Mouse (Mus musculus): ENCODE measurements at regions not wholly inside any gene's neighbourhood (a gene's known extent, or its start where the extent isn't known, plus 50 kb on each side); places are given as distances from the start of the nearest gene placed in this dataset.

DNA sequence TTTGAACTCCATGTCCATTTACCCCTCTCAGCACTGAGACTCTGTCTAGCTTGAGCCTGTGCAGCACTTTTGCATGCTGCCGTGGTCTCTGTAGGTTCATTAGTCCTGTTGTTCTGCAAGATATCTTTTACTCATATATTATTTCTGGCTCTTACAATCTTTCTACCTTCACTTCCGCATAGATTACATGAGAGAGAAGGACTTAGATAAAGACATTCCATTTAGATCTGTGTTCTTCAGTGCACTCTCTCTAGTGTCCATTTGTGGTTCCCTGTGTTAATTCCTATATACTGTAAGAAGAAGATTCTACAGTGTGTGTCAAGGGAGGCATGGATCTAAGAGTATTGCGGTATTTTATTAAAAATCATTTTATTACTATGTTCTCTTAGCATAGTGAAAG is 295.6 kb upstream of the Nrxn1 start:
- ATAC-seq (replicated peaks; ENCODE audit: low FRiP score) (no peak), DNase-seq (ENCODE audit: low spot score) (no peak)
- 88% methylated on average over 3 of the region's 3 CpGs for WGBS
- Histone ChIP-seq H3K4me3 (ENCODE audit: low read depth, low read length) (no peak overlapping the region), H3K4me1 (replicated peaks; ENCODE audit: control insufficient read depth, insufficient read depth, low read length) (no peaks in the 10 kb centered on the region), H3K36me3 (ENCODE audit: control insufficient read depth, insufficient read depth, low read length) (no peaks in the 10 kb centered on the region), H3K27ac (ENCODE audit: low read depth, low read length) (no peak overlapping the region), H3K9ac (ENCODE audit: low read length) (no peak overlapping the region), H3K9me3 (ENCODE audit: control insufficient read depth, low read length) (no peaks in the 10 kb centered on the region), H3K4me2 (ENCODE audit: low read depth, low read length, severe bottlenecking) (no peak overlapping the region), H3K27me3 (ENCODE audit: control insufficient read depth, insufficient read depth, low read length) (no peaks in the 10 kb centered on the region)

DNA sequence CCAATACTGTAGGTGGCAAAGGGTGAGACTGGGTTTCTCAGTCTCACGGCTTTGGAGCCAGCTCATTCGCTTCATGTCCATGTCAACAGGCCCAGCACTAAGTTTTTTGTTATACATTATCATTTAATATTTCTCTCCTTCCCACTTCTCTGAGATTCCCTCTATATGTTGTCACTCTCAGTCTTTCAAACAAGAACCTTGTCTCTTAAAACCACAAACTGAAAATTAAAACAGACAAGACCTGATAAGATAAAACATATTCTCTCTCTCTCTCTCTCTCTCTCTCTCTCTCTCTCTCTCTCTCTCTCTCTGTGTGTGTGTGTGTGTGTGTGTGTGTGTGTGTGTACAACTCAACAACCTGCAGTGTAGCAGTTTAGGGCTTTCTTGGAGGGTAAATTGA is 295.2 kb upstream of the Nrxn1 start:
- H3K4me2 ChIP-seq (ENCODE audit: low read depth, low read length, severe bottlenecking), result no peak overlapping the region
- DNase-seq (ENCODE audit: low spot score), result no peak
- no peaks in the 10 kb centered on the region for H3K4me1 ChIP-seq (replicated peaks; ENCODE audit: control insufficient read depth, insufficient read depth, low read length)
- 93% methylated on average over 2 of the region's 2 CpGs for WGBS
- no peaks in the 10 kb centered on the region for H3K36me3 ChIP-seq (ENCODE audit: control insufficient read depth, insufficient read depth, low read length)
- no peak overlapping the region for H3K27ac ChIP-seq (ENCODE audit: low read depth, low read length)
- no peaks in the 10 kb centered on the region for H3K9me3 ChIP-seq (ENCODE audit: control insufficient read depth, low read length)
- no peak for ATAC-seq (replicated peaks; ENCODE audit: low FRiP score)
- H3K4me3 ChIP-seq (ENCODE audit: low read depth, low read length), result no peak overlapping the region
- no peaks in the 10 kb centered on the region for H3K27me3 ChIP-seq (ENCODE audit: control insufficient read depth, insufficient read depth, low read length)
- no peak overlapping the region for H3K9ac ChIP-seq (ENCODE audit: low read length)

DNA sequence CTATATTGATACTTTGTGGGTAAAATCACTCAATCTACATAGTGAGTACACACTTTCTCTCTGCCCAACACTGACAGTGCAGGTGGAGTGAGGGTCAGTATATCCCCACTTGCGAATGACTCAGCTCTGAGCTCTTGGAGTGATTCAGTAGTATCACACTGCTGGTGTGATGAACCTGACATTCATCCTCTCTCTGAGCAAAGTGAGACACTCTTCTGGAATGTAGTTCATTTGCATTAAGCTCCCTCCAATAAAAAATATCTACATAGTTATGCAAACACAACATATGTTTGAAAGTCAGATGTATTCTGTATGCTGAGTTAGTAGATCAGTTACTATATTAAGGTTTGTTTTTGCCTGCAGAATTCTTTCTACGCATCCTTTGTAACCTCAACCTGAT is 293.1 kb upstream of the Nrxn1 start:
- ATAC-seq (replicated peaks; ENCODE audit: low FRiP score) (no peak), DNase-seq (ENCODE audit: low spot score) (no peak)
- H3K36me3 ChIP-seq (ENCODE audit: control insufficient read depth, insufficient read depth, low read length), result no peaks in the 10 kb centered on the region

DNA sequence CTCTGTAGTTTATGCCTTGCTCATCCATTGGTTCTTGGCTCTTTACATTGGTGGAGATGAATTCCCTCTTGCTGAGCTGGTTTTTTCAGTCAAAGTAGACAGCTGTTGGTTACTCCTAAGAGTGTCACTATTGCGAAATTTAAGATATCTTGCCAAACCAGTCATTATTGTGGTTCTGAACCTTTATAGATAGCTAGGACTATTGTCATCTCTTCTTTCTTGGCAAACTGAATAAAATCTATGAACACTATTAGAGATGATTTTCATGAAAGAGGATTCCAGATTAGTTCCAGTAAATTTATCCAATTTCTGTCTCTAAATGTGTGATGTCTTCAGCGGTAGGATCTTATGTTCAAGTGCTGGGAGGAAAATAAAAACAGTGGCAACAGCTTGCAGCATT is 275.3 kb upstream of the Nrxn1 start:
- Histone ChIP-seq H3K9ac (ENCODE audit: low read length) (no peak overlapping the region), H3K4me1 (replicated peaks; ENCODE audit: control insufficient read depth, insufficient read depth, low read length) (no peaks in the 10 kb centered on the region), H3K9me3 (ENCODE audit: control insufficient read depth, low read length) (no peaks in the 10 kb centered on the region), H3K27ac (ENCODE audit: low read depth, low read length) (no peak overlapping the region), H3K36me3 (ENCODE audit: control insufficient read depth, insufficient read depth, low read length) (no peaks in the 10 kb centered on the region), H3K4me2 (ENCODE audit: low read depth, low read length, severe bottlenecking) (no peak overlapping the region), H3K27me3 (ENCODE audit: control insufficient read depth, insufficient read depth, low read length) (no peaks in the 10 kb centered on the region), H3K4me3 (ENCODE audit: low read depth, low read length) (no peak overlapping the region)
- DNase-seq (ENCODE audit: low spot score), result no peak
- ATAC-seq (replicated peaks; ENCODE audit: low FRiP score), result no peak
- WGBS, result 75% methylated on average over 2 of the region's 2 CpGs

More for the DNA sequence above, 293.1 kb upstream of the Nrxn1 start:
- H3K27me3 ChIP-seq (ENCODE audit: control insufficient read depth, insufficient read depth, low read length), result no peaks in the 10 kb centered on the region
- no peak overlapping the region for H3K9ac ChIP-seq (ENCODE audit: low read length)
- no peak overlapping the region for H3K4me2 ChIP-seq (ENCODE audit: low read depth, low read length, severe bottlenecking)
- WGBS, result 82% methylated on average over 2 of the region's 2 CpGs
- H3K4me1 ChIP-seq (replicated peaks; ENCODE audit: control insufficient read depth, insufficient read depth, low read length), result no peaks in the 10 kb centered on the region
- no peak overlapping the region for H3K4me3 ChIP-seq (ENCODE audit: low read depth, low read length)
- H3K9me3 ChIP-seq (ENCODE audit: control insufficient read depth, low read length), result no peaks in the 10 kb centered on the region
- no peak overlapping the region for H3K27ac ChIP-seq (ENCODE audit: low read depth, low read length)

DNA sequence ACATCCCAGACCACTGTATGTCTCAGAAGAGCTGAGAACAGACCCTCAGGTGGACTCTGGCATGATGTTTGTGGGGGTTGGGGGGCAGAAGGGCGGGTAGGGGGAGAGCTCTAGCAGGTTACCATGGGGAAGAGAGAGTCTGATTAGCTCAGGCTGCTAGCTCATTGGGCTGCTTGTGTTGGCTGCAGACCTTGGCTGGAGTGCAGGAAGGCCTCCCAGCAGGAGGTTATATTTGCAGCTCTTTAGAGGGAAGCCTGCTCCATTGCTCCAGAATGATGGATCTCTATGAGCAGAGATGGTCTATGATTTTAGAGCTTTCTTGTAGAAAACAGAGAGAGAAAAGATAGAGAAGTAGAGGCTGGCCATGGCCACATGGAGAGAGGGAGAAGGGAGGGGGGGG is 268.4 kb upstream of the Nrxn1 start:
- H3K4me1 ChIP-seq (replicated peaks; ENCODE audit: control insufficient read depth, insufficient read depth, low read length), result no peaks in the 10 kb centered on the region
- no peaks in the 10 kb centered on the region for H3K27me3 ChIP-seq (ENCODE audit: control insufficient read depth, insufficient read depth, low read length)
- no peak overlapping the region for H3K4me2 ChIP-seq (ENCODE audit: low read depth, low read length, severe bottlenecking)
- H3K4me3 ChIP-seq (ENCODE audit: low read depth, low read length), result no peak overlapping the region
- H3K9ac ChIP-seq (ENCODE audit: low read length), result no peak overlapping the region
- 54% methylated on average over 1 of the region's 1 CpGs for WGBS
- DNase-seq (ENCODE audit: low spot score) (no peak), ATAC-seq (replicated peaks; ENCODE audit: low FRiP score) (no peak)
- H3K27ac ChIP-seq (ENCODE audit: low read depth, low read length), result no peak overlapping the region
- H3K9me3 ChIP-seq (ENCODE audit: control insufficient read depth, low read length), result no peaks in the 10 kb centered on the region
- no peaks in the 10 kb centered on the region for H3K36me3 ChIP-seq (ENCODE audit: control insufficient read depth, insufficient read depth, low read length)

DNA sequence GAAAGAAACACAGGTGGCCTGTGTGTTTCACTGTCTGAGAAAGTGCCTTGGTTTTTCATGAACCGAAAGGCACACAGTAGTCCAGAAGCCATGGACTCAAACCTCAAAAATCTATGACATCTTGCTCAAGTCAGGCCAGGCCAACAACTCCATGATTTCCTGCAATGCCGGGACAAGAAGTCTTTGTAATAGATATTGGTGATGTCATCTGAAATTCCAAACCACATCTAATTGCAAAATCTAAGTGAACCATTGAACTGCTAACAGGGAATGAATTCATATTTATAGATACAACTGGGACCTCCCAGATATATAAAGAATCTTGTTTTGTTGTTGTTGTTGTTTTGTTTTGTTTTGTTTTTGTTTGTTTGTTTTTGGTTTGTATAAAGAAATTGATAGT is 259.2 kb upstream of the Nrxn1 start:
- no peak overlapping the region for H3K9ac ChIP-seq (ENCODE audit: low read length)
- WGBS, result 58% methylated on average over 2 of the region's 2 CpGs
- no peak overlapping the region for H3K4me3 ChIP-seq (ENCODE audit: low read depth, low read length)
- no peak overlapping the region for H3K4me2 ChIP-seq (ENCODE audit: low read depth, low read length, severe bottlenecking)
- H3K9me3 ChIP-seq (ENCODE audit: control insufficient read depth, low read length), result no peaks in the 10 kb centered on the region
- no peaks in the 10 kb centered on the region for H3K4me1 ChIP-seq (replicated peaks; ENCODE audit: control insufficient read depth, insufficient read depth, low read length)
- ATAC-seq (replicated peaks; ENCODE audit: low FRiP score) (no peak), DNase-seq (ENCODE audit: low spot score) (no peak)
- no peaks in the 10 kb centered on the region for H3K36me3 ChIP-seq (ENCODE audit: control insufficient read depth, insufficient read depth, low read length)
- H3K27ac ChIP-seq (ENCODE audit: low read depth, low read length), result no peak overlapping the region
- H3K27me3 ChIP-seq (ENCODE audit: control insufficient read depth, insufficient read depth, low read length), result no peaks in the 10 kb centered on the region

DNA sequence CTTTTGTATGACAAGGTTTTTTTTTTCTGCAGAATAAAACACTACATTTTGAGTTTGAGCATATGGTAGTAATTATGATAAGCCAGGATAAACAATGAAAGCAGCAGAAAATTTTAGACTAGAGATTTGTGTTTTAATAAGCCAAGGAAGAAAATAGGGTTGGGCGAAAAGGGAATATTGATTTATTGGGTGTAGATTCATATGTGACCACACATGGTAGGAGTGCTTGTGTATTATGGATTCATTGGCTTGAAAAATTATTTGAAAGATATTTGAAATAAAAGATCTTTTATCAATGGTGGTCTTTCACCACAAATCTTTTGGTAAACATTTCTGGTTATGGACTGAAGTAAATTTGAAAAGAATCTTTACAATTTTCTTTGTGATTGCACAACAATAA is 244.0 kb upstream of the Nrxn1 start:
- Histone ChIP-seq H3K4me3 (ENCODE audit: low read depth, low read length) (no peak overlapping the region), H3K9ac (ENCODE audit: low read length) (no peak overlapping the region), H3K4me2 (ENCODE audit: low read depth, low read length, severe bottlenecking) (no peak overlapping the region), H3K9me3 (ENCODE audit: control insufficient read depth, low read length) (no peaks in the 10 kb centered on the region), H3K36me3 (ENCODE audit: control insufficient read depth, insufficient read depth, low read length) (no peaks in the 10 kb centered on the region), H3K27ac (ENCODE audit: low read depth, low read length) (no peak overlapping the region), H3K27me3 (ENCODE audit: control insufficient read depth, insufficient read depth, low read length) (no peaks in the 10 kb centered on the region), H3K4me1 (replicated peaks; ENCODE audit: control insufficient read depth, insufficient read depth, low read length) (no peaks in the 10 kb centered on the region)
- ATAC-seq (replicated peaks; ENCODE audit: low FRiP score) (no peak), DNase-seq (ENCODE audit: low spot score) (no peak)
- WGBS, result 90% methylated on average over 1 of the region's 1 CpGs

DNA sequence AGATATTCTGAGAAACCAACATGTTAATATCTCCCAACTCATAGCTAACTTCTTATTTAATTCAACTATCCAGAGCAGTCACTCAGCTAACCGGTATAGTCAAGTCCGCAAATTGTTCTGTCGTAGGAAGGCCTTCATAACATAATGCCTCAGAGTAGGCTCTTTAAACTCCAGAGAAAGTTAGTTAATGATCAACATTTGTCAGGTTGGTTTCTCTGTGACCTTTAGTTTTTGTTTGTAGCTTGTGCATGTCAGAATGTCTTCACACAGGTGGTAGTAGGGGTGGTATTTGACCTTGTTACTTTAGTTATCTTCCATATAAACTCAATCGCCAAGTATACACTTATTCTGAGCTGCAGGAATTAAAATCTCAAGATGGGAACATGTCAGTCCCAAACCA is 240.9 kb upstream of the Nrxn1 start:
- Histone ChIP-seq H3K36me3 (ENCODE audit: control insufficient read depth, insufficient read depth, low read length) (no peaks in the 10 kb centered on the region), H3K4me2 (ENCODE audit: low read depth, low read length, severe bottlenecking) (no peak overlapping the region), H3K27ac (ENCODE audit: low read depth, low read length) (no peak overlapping the region), H3K4me3 (ENCODE audit: low read depth, low read length) (no peak overlapping the region), H3K9me3 (ENCODE audit: control insufficient read depth, low read length) (no peaks in the 10 kb centered on the region), H3K9ac (ENCODE audit: low read length) (no peak overlapping the region), H3K4me1 (replicated peaks; ENCODE audit: control insufficient read depth, insufficient read depth, low read length) (no peaks in the 10 kb centered on the region), H3K27me3 (ENCODE audit: control insufficient read depth, insufficient read depth, low read length) (no peaks in the 10 kb centered on the region)
- ATAC-seq (replicated peaks; ENCODE audit: low FRiP score) (no peak), DNase-seq (ENCODE audit: low spot score) (no peak)
- whole genome bisulfite sequencing, result 95% methylated on average over 4 of the region's 4 CpGs

DNA sequence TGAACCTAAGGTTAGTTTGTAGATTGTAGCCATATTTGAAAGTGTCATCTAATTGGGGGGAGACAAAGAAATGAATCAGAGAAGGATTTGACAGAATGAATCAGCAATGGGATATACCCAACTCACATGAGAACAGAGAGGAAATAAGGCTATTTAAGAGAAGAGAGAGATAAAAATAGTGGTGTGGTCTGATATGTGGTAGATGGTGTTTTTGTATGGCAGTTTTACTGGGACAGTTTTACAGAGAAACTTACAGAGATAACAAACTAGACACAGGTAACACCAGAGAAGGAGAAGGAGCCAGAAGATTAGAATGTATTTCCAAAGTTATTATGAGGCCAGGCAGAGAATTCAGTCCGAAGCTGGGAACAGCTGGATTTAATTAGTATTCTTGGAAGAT is 240.3 kb upstream of the Nrxn1 start:
- no peaks in the 10 kb centered on the region for H3K4me1 ChIP-seq (replicated peaks; ENCODE audit: control insufficient read depth, insufficient read depth, low read length)

More for the DNA sequence above, 240.3 kb upstream of the Nrxn1 start:
- WGBS, result 65% methylated on average over 1 of the region's 1 CpGs
- no peaks in the 10 kb centered on the region for H3K9me3 ChIP-seq (ENCODE audit: control insufficient read depth, low read length)
- no peak overlapping the region for H3K4me3 ChIP-seq (ENCODE audit: low read depth, low read length)
- no peak for DNase-seq (ENCODE audit: low spot score)
- no peak overlapping the region for H3K4me2 ChIP-seq (ENCODE audit: low read depth, low read length, severe bottlenecking)
- H3K27ac ChIP-seq (ENCODE audit: low read depth, low read length), result no peak overlapping the region
- ATAC-seq (replicated peaks; ENCODE audit: low FRiP score), result no peak
- no peaks in the 10 kb centered on the region for H3K27me3 ChIP-seq (ENCODE audit: control insufficient read depth, insufficient read depth, low read length)
- H3K9ac ChIP-seq (ENCODE audit: low read length), result no peak overlapping the region
- H3K36me3 ChIP-seq (ENCODE audit: control insufficient read depth, insufficient read depth, low read length), result no peaks in the 10 kb centered on the region
